13 mouse cellular contexts compared by ENCODE assay signal in genomic region chr19:17159676-17160075, GRCm38 (mm10).
DNase-seq lines count a peak whose midpoint lies in the region; ATAC-seq and TF ChIP-seq lines count a peak whose summit lies in the region.
"Had no signal": no experiment of that assay in that cellular context is flagged by ENCODE, and none has a peak within 500 bp of the region (broad histone marks: within the 10 kb centered on the region; RNA-seq: fewer than 3 reads in every experiment).

No protein-coding gene starts in this region.

- ATAC-seq in heart, embryonic 11.5 days (replicated peaks; ENCODE audit: insufficient number of reproducible peaks, low FRiP score, low TSS enrichment): no peak
- no peak for ATAC-seq in lung, postnatal 0 days
- ATAC-seq in granulocyte monocyte progenitor cell, adult 5-6 weeks (replicated peaks; ENCODE audit: poor library complexity, severe bottlenecking): no peak
- ATAC-seq: Patski had no signal

- no peak for TF ChIP-seq POLR2A in brain, embryonic 14.5 days (IDR thresholded peaks at IDR 0.05; ENCODE audit: borderline replicate concordance, extremely low read depth, insufficient read depth, insufficient read length, poor library complexity, severe bottlenecking)

- no peak for TF ChIP-seq CTCF in lung, postnatal 0 days (IDR thresholded peaks at IDR 0.05)
- no peak for TF ChIP-seq CTCF in brain, embryonic 14.5 days (IDR thresholded peaks at IDR 0.05; ENCODE audit: borderline replicate concordance, extremely low read depth, insufficient read depth, insufficient read length)

- 28% methylated on average over 2 of the region's 2 CpGs for whole genome bisulfite sequencing in heart, embryonic 11.5 days (ENCODE audit: insufficient replicate concordance)
- WGBS in lung, postnatal 0 days: 30% methylated on average over 2 of the region's 2 CpGs

- no peaks in the 10 kb centered on the region for H3K36me3 ChIP-seq in heart, embryonic 11.5 days (ENCODE audit: control insufficient read depth, insufficient read depth, low read length)
- H3K36me3 ChIP-seq in lung, postnatal 0 days (ENCODE audit: insufficient read depth, low read length): no peaks in the 10 kb centered on the region

- no peak overlapping the region for H3K27ac ChIP-seq in heart, embryonic 11.5 days (ENCODE audit: low read depth, low read length)
- no peak overlapping the region for H3K27ac ChIP-seq in lung, postnatal 0 days (ENCODE audit: low read length)
- H3K27ac ChIP-seq: left cerebral cortex, adult 2 months; liver, embryonic 14.5 days had no signal

- H3K4me2 ChIP-seq in heart, embryonic 11.5 days: no peak overlapping the region
- H3K4me2 ChIP-seq in lung, postnatal 0 days (replicated peaks; ENCODE audit: low read depth, low read length): no peak overlapping the region

- no peak overlapping the region for H3K4me3 ChIP-seq in heart, embryonic 11.5 days (ENCODE audit: low read depth, low read length)
- H3K4me3 ChIP-seq in lung, postnatal 0 days (ENCODE audit: low read depth, low read length): no peak overlapping the region
- H3K4me3 ChIP-seq: left cerebral cortex, adult 2 months had no signal

- H3K9ac ChIP-seq in heart, embryonic 11.5 days (ENCODE audit: low read depth, low read length): no peak overlapping the region
- no peak overlapping the region for H3K9ac ChIP-seq in lung, postnatal 0 days (replicated peaks; ENCODE audit: low read depth)
- H3K9ac ChIP-seq: liver, embryonic 14.5 days had no signal

- peak; percentile 53 to 56 for DNase-seq in heart, adult 18-20 months
- peak; percentile 16 for DNase-seq in lung, postnatal 0 days (ENCODE audit: low spot score)
- no peak for DNase-seq in lung, postnatal 10 days
- DNase-seq in brain, embryonic 14.5 days (ENCODE audit: low read depth): peak; percentile 19
- peak; percentile 72 to 80 for DNase-seq in cerebellum, postnatal 36 days
- no peak for DNase-seq in left cerebral cortex, postnatal 14 days (ENCODE audit: low spot score in 2 of 2)
- DNase-seq: kidney, postnatal 36 days; right cerebral cortex, postnatal 14 days had no signal

- no peak for TF ChIP-seq EP300 in lung, postnatal 0 days (IDR thresholded peaks at IDR 0.05)

- H3K4me1 ChIP-seq in heart, embryonic 11.5 days (ENCODE audit: control insufficient read depth, insufficient read depth, low read length): peaks cover 5% of the 10 kb centered on the region
- no peaks in the 10 kb centered on the region for H3K4me1 ChIP-seq in lung, postnatal 0 days (ENCODE audit: insufficient read depth, low read depth, low read length)

- H3K27me3 ChIP-seq in heart, embryonic 11.5 days (ENCODE audit: control insufficient read depth, insufficient read depth, low read length): no peaks in the 10 kb centered on the region
- no peaks in the 10 kb centered on the region for H3K27me3 ChIP-seq in lung, postnatal 0 days (replicated peaks; ENCODE audit: insufficient read depth, low read length)
- H3K27me3 ChIP-seq: Patski had no signal

- intact Hi-C loops in left cerebral cortex, postnatal 14 days (cut with DNase I): no loop called here

- no peaks in the 10 kb centered on the region for H3K9me3 ChIP-seq in heart, embryonic 11.5 days (replicated peaks; ENCODE audit: control insufficient read depth, low read length)
- no peaks in the 10 kb centered on the region for H3K9me3 ChIP-seq in lung, postnatal 0 days (ENCODE audit: low read length)

Comparison
In these comparisons a context has a peak if more than half of its experiments do, and no peak if none do; other contexts are left out.
1. DNase-seq: peak in heart, adult 18-20 months (2 of 2), lung, postnatal 0 days (single experiment), brain, embryonic 14.5 days (single experiment) and cerebellum, postnatal 36 days (2 of 2); none in lung, postnatal 10 days (single experiment) and left cerebral cortex, postnatal 14 days (0 of 2).